Comparison of ENCODE assay signal across 7 mouse cellular contexts in genomic region chr4:150570793-150571192, GRCm38 (mm10).
DNase-seq lines count a peak whose midpoint lies in the region; ATAC-seq and TF ChIP-seq lines count a peak whose summit lies in the region.

No protein-coding gene starts in this region.

- H3K36me3 ChIP-seq in lung, embryonic 15.5 days, result peaks cover 11% of the 10 kb centered on the region; the same call in 1 of the 2 replicates
- no peaks in the 10 kb centered on the region for H3K36me3 ChIP-seq in forebrain, embryonic 15.5 days
- H3K36me3 ChIP-seq in limb, embryonic 10.5 days, result peaks cover 40% of the 10 kb centered on the region

- H3K4me3 ChIP-seq in lung, embryonic 15.5 days, result peak overlapping the region; percentile 75
- no peak overlapping the region; the same call in 1 of the 2 replicates for H3K4me3 ChIP-seq in forebrain, embryonic 15.5 days
- H3K4me3 ChIP-seq in limb, embryonic 10.5 days, result peak overlapping the region; percentile 90
- peak overlapping the region; percentile 35 for H3K4me3 ChIP-seq in olfactory bulb, adult 2 months (ENCODE audit: insufficient read depth, low read depth, low read length)

- ATAC-seq in lung, embryonic 15.5 days (ENCODE audit: borderline replicate concordance, extremely low read depth, low FRiP score, low TSS enrichment), result no peak
- no peak for ATAC-seq in forebrain, embryonic 15.5 days (replicated peaks)

- WGBS in lung, embryonic 15.5 days, result 16% methylated on average over 2 of the region's 2 CpGs
- 65% methylated on average over 2 of the region's 2 CpGs for WGBS in forebrain, embryonic 15.5 days
- 35% methylated on average over 2 of the region's 2 CpGs for WGBS in limb, embryonic 10.5 days
- WGBS in olfactory bulb, adult 2 months, result 63% methylated on average over 2 of the region's 2 CpGs

- peak overlapping the region; percentile 84 for H3K9ac ChIP-seq in lung, embryonic 15.5 days
- no peak overlapping the region for H3K9ac ChIP-seq in forebrain, embryonic 15.5 days (replicated peaks)

- TF ChIP-seq POLR2A in olfactory bulb, adult 2 months (IDR thresholded peaks at IDR 0.05; ENCODE audit: insufficient read depth, low read depth, low read length), result no peak

- H3K27ac ChIP-seq in lung, embryonic 15.5 days, result peak overlapping the region; percentile 94
- no peak overlapping the region for H3K27ac ChIP-seq in forebrain, embryonic 15.5 days (replicated peaks)
- no peak overlapping the region for H3K27ac ChIP-seq in limb, embryonic 10.5 days
- H3K27ac ChIP-seq in olfactory bulb, adult 2 months (ENCODE audit: insufficient read depth, low read depth, low read length), result 0 out of 2 replicates have a peak overlapping the region, but pooled peaks have one; percentile 48

- H3K27me3 ChIP-seq in lung, embryonic 15.5 days, result no peaks in the 10 kb centered on the region
- no peaks in the 10 kb centered on the region for H3K27me3 ChIP-seq in forebrain, embryonic 15.5 days
- H3K27me3 ChIP-seq in limb, embryonic 10.5 days (ENCODE audit: low read depth, poor library complexity, severe bottlenecking), result no peaks in the 10 kb centered on the region

- TF ChIP-seq CTCF in olfactory bulb, adult 2 months (IDR thresholded peaks at IDR 0.05; ENCODE audit: insufficient read depth, low read depth, low read length), result no peak

- peak overlapping the region; percentile 65 for H3K4me2 ChIP-seq in lung, embryonic 15.5 days
- peak overlapping the region; percentile 67; the same call in 1 of the 2 replicates for H3K4me2 ChIP-seq in forebrain, embryonic 15.5 days (replicated peaks)

- peaks cover 49% of the 10 kb centered on the region for H3K4me1 ChIP-seq in lung, embryonic 15.5 days
- peaks cover 29% of the 10 kb centered on the region for H3K4me1 ChIP-seq in forebrain, embryonic 15.5 days
- peaks cover 43% of the 10 kb centered on the region for H3K4me1 ChIP-seq in limb, embryonic 10.5 days
- peaks cover 25% of the 10 kb centered on the region for H3K4me1 ChIP-seq in olfactory bulb, adult 2 months (ENCODE audit: control insufficient read depth, insufficient read depth, low read length)

- H3K9me3 ChIP-seq in lung, embryonic 15.5 days, result no peaks in the 10 kb centered on the region
- no peaks in the 10 kb centered on the region for H3K9me3 ChIP-seq in forebrain, embryonic 15.5 days
- no peaks in the 10 kb centered on the region for H3K9me3 ChIP-seq in limb, embryonic 10.5 days (replicated peaks)

- no peak for DNase-seq in lung, postnatal 25 days (ENCODE audit: low spot score)
- no peak for DNase-seq in limb, embryonic 10.5 days (ENCODE audit: low spot score)
- no peak for DNase-seq in T-cell, adult 2 months (ENCODE audit: low spot score)
- DNase-seq in layer of hippocampus, adult 11-12 months (ENCODE audit: low spot score), result no peak

Comparison
In these comparisons a context has a peak if more than half of its experiments do, and no peak if none do; other contexts are left out.
1. H3K27ac ChIP-seq: peak in lung, embryonic 15.5 days (single experiment) and olfactory bulb, adult 2 months (single experiment); none in forebrain, embryonic 15.5 days (single experiment) and limb, embryonic 10.5 days (single experiment).